Mouse (Mus musculus): ENCODE measurements at regions not wholly inside any gene's neighbourhood (a gene's known extent, or its start where the extent isn't known, plus 50 kb on each side); places are given as distances from the start of the nearest gene placed in this dataset.

DNA sequence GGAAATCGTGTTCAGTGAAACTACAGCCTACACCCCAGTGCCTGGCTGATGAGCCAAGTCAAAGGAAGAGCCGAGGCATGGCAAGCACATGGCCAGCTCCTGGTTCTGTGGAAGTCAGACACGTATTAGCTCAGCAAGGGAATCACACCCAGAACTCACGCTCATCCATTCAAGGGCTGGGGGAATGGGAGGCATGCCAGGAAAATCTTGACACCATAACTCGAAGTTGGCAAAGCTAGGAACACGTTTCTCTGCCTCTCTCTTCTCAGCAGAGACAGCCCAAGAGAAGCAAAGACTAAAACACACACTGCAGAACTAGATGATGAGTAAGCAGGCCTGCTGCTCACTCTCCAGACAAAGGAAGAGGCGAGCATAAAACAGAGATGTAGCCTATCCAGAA, 53.5 kb upstream of the Ypel5 start:
- DNase-seq = no peak

DNA sequence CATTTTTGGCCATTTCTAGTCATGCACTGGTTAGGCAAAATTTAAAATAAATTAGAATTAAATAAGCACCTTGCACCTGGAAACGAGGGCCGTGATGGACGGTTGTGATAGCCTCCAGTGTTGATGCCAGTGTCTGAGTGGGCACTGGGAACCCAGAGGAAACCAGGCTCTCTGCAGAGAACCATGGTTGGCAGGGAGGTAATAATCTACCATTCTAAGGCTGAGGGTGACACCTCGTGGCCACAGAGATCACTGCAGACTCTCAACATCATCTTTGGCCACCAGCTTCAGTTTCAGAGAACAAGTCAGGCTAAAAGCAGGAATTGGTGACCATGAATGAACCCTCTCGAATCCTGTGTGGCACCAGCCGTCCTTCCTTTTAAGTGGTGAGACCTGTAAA, 54.5 kb upstream of the Ypel5 start:
- DNase-seq = peak; percentile 42

DNA sequence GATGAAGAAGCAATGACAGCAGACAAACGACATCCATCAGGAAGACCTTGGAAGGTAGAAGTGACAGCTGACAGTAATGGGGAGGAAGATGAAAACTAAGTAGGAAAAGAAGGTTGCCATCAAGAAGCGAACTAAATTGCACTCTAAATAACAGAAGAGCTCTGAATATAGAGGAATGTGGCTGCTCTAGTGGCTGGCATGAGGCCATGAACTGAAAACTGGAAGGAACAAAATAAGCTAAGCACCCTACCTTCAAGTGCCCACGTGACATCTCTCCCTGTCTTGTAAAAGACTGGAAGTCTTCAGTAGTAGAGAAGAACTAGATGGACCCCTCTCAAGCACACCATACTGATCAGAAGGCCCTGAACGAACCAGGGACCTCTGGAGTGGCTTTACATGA, 68.0 kb upstream of the Ypel5 start:
- no peak for DNase-seq

DNA sequence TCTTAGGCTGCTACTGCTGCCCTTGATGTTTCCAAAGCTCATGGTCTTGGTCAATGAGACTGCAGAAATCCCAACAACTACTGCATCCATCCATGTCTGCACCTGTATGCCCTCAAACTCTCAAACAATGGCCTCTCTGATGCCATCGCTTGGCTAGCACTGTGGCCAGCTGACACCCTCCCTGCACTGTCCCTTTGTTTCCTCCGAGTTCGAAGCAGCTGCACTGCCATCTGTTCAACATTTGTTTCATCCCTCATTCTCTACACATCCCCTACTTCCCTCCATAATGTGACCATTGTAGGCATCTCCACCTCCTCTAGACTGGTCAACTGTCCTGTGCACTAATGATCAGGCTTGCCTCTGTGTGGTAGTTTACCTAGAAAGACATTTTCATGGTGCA, 75.3 kb upstream of the Ypel5 start:
- DNase-seq = no peak

DNA sequence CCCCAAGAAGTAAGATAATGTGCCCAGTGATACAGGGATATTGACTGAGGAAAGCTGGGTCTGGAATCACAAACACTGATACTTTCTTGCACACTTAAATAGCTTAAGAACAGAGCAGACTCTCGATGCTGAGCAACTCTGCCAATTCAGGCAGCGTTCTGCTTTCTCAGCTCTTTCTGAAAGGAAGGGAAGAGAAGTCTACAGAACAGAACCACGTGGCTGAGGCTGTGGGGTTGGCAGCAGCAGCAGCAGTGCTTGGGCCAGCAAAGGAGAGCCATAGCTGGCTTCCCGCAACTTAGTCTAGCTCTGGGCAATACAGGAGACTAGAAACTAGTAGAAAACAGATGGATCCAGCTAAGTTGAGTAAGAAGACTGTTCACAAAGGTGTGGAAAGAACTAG, 89.8 kb upstream of the Ypel5 start:
- DNase-seq = peak; percentile 5

DNA sequence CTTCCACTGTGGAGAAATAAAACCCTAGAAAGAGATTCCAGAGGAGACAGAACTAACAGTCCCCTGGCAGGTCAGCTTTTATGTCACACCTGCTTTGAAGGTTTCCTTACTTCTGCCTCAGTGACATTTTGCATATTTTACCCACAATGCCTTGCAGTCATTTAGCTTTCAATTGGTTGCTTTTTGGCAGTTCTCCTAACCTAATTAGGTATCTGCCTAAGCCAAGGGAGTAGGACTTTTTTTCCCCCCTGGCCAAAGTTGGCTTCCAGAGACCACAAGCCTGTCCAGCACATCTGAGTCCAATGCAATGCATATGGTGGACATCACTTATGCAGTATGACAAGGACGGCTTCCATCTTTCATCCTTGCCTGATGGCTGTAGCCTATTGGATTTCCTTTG, 103.2 kb upstream of the Ypel5 start:
- no peak for DNase-seq

DNA sequence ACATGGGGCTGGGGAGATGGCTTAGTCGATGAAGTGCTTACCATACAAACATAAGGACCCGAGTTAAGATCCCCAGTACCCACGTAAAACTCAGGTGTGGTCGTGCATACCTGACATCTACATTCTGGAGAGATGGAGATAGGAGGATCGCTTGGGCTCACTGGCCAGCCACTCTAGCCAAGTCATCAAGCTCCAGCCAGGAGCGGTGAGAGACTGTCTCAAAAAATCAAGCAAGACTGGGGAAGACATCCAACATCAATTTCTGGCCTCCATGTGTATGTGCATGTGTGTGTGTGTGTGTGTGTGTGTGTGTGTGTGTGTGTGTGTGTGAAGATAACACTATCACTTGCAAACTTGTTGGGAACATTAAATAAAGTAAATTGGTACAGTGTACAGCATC, 104.6 kb upstream of the Ypel5 start:
- DNase-seq = no peak

DNA sequence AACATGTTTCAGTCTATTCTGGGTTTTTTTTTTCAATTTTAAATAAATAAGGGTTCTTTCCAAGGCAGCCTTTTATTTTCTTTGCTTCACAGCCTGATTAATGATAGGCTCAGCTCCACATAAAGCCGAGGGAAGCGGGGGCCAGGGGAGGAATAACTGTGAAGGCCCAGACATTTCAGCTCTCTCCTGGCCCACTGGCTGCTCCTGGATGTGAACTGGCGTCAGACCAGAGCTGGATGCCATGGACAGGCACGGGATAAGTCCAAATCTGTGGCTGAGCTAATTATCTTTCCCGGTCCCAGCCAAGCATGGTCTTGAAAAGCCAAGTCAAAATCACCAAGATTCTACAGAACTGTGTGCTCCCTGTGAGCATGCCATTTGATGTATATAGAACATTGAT, 105.1 kb upstream of the Ypel5 start:
- DNase-seq = no peak

DNA sequence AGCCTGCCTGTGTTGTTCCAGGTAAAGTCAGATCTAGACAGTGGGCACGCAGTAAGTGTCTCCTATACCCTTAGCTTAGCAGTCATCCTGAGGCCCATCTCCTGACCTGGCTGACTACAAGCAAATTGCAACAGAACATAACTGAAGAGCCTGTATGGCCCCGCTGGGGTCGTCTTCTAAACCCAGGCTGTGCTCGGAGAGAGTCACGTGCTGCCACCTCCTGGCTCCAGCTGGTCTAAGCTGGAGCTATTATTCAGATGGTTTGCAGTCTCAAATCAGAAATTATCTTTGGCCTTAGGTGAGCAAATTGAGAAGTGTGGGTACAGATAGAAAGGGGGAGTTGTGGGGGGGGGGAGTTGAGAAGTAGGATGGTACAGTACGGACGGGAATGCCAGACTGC, 115.5 kb upstream of the Ypel5 start:
- no peak for DNase-seq

DNA sequence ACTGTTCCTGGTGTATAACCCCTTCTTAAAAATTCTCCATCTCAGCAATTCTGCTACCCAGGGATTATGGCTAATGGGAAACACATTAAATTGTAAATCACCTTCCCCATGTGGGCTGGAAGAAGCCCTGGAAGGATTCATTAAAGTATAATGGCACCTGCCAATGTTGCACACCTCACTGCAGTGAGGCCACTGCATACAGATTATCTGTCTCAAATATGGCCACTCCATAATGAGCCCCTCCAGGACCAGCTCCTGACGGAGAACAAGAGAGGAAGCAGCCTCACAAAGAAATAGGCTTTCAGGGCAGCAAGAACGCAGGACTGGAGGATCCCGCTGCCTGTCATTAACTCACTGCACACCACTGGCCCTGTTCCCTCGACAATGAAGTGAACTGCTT, 115.2 kb upstream of the Alk start:
- no peak for DNase-seq

DNA sequence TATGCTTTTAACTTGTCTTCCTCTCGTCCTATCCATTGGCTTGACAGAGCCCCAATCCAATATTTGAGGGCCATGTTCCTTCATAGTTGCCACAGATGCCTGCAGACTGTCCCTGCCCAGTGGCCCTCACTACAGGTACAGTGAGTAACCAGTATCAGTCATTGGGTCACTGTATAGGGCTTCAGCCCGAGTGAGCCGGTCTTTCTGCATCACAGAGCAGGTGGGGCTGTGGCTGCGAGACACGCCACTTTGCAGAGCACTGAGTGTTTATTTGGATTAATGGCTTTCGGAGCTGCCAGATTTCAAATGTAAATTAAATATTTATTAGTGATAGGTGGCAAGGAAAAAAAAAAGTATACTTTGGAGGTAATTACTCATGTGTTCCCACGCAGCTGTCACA, 87.2 kb upstream of the Alk start:
- DNase-seq = no peak

DNA sequence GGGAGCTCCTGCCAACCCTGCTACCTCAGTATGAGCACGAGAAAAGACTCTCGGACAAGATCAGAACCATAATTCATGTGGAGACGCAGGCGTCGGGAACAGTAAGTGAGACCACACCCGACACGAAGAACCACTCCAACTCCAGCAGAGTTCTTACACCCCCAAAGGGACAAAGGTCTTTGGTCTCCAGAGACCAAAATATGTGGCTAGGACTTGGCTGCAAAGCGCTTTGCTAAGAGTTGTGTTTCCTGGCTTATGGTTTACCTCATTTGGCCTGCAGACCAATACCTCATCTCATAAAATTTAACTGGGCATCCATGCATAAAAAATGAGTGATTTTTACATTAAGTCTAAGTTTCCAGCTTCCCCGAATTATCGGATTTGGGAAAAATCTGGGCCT, 85.2 kb upstream of the Alk start:
- no peak for DNase-seq

DNA sequence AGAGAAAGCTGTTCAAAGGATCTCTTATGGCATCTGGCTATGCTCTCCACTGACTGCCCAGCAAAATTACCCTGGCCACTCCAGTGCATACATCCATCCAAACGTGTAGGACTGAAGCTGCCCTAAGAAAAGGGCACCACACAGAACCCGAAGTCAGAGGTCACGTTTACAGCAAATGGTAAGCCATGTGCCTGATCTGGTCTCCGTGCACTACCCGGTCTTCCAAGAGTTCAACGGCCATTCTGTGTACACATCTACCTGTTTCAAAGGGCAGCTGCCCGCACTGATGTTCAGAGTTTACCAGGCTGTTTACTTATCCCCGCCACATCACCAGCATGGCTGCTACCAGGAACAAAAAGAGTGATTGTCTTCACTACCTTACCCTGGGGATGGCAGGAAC, 84.4 kb upstream of the Alk start:
- DNase-seq = no peak

DNA sequence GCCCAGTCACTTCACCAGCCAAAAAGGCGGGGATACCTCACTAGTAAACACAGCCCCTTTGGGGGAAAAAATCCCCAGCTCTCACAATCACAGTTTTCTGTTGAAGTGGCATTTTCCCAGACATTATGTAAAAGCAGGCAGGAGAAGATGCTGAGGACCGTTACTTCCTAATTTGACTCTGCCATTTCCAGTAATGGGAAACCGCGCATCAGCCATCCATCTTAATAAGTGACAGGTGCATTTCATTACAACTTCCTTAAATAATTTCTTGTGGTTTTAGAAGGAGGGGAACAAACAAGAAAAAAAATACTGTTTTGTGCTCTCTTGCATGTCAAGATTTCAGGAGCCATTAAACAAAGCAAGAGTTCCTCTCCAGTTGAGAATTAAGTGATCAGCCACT, 70.2 kb upstream of the Alk start:
- no peak for DNase-seq

DNA sequence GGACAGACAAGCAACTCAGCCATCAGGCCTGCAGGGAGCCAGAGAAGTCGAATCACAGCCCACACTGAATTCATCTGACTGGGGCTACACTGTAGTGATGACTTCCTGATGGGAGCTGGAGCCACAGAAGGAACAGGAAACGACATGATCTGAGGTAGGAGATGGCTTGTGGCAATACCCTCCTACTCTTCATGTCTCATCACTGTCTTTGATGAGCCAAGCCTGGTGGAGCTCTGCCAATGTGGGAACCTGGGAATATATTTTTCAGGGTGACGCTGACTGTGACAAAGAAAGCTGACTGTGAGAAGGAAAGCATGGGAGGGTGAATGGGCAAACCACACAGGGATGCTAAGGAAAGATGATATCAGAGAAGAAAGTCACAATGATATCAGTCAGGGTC, 67.6 kb upstream of the Alk start:
- DNase-seq = no peak

DNA sequence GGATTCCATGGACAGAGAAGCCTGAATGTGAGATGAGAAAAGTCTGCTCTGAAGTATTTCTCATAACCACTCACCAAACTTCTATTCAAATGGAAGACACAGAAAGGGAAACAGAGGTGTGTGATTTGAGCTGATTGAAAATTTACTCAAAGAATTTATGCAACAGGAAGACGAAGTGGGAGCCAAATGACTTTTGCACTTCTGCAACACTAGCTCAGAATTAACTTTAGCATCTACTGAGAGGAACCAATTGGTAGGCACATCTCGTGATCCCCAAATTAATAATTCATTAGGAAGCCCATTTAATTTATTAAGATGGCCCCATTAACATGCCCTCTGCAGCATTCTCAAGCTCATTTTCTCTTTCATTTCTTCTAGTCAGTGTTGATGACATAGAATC, 62.5 kb upstream of the Alk start:
- DNase-seq = no peak

DNA sequence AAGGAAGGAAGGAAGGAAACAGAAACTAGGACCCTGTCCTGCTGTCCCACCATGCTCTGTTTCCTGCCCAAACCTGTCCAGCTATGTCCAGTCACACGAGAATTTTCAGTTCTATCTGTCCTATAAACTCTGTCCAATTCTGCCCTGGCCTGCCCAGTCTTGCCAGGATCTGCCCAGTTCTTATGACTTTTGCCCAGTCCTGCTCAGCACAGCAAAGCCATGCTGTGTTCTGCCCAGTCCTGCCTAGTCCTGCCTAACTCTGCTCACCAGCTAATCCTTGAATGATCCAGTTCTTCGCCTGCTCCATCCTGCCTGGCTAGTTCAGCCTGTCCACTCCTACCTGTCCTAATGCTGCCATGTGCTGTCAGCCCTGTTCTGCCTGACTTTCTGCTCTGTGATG, 57.3 kb upstream of the Alk start:
- DNase-seq = no peak

DNA sequence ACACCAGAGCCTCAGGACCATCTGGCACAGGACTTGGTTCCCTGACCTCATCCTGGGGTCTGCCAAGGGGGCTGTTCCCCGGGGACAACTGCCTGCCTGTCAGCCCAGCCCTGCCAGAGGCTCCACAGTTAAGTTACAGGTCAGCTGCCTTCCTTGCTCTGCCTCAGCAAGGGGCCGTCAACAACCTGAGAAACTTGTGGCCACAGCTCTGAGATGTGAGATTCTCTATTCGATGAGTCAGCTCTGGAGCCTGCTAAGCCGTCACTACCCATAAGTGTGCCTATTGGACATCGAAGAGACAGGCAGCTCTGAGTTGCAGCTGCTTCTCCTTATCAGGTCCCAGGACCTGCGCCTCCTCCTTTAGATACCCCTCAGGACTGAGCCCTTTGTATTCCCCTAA, 54.3 kb upstream of the Alk start:
- DNase-seq = no peak

DNA sequence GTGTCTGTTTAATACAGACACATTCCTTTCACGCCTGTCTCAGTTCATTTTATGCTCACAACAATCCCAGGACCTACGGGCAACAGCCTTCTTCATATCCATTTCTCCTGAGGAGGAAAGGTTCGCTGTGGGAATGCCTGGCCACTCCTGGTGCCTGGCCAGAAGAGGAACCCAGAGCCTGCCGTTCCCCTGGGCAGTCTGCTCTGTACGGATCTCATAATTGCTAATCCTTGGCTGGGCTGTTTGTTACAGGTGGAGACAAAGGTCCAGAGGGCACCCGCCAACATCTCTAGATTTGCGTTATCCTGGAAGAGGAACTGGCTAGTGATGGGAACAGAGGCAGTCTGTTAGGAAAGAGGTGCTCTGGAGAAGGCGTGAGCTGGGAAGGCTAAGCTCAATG, 53.4 kb upstream of the Alk start:
- no peak for DNase-seq
